Mouse (Mus musculus) kidney, adult 2 months (tissue): ENCODE data around the gene Gm9918.

Experiments used
- CTCF ChIP-seq: fragments of 200-500 bp; conservative IDR thresholded peaks from 2 replicates; pipeline ENCODE4 v1.5.1; 2011; ENCODE audit warnings: low read depth, mild to moderate bottlenecking, control low read depth, low read length, moderate library complexity, mixed read lengths; ENCODE audit not compliant: insufficient read depth, insufficient read length
- POLR2A ChIP-seq: fragments of 200-500 bp; IDR thresholded peaks from one replicate; pipeline ENCODE4 v1.6.1; 2011; ENCODE audit warnings: low read depth, low read length, control low read depth

- TF ChIP-seq POLR2A (no peak), CTCF (no peak)
These were observed 21.6 kb upstream of the Gm9918 start for GRCm38 (mm10) chr15:102248812-102249191.
